Mouse (Mus musculus) kidney, embryonic 14.5 days (tissue): ENCODE data around the gene Cux1. TPM values are rescaled to one million over a fixed set of nuclear protein-coding genes. Genes with fewer than 3 reads are reported as not detected.

ENCODE experiments used
- ATAC-seq: fragments of 200-750 bp; cut with Nextera tagmentation; 2 replicates; pipeline ENCODE4 v1.8.0; 2017; ENCODE audit warnings: moderate number of reproducible peaks, mild to moderate bottlenecking, moderate TSS enrichment, moderate library complexity; ENCODE audit not compliant: low FRiP score, low TSS enrichment
- H3K27ac ChIP-seq: fragments of 300-500 bp; sonication (generic); 2 replicates; pipeline ENCODE4 v1.5.1; 2014; ENCODE audit warnings: low read depth, mild to moderate bottlenecking, low read length, moderate library complexity, mixed read lengths
- H3K27me3 ChIP-seq: fragments of 300-500 bp; sonication (generic); 2 replicates; pipeline ENCODE4 v1.6.1; 2014; ENCODE audit warnings: mild to moderate bottlenecking, low read length; ENCODE audit not compliant: control insufficient read depth, insufficient read depth
- H3K36me3 ChIP-seq: fragments of 300-500 bp; sonication (generic); 2 replicates; pipeline ENCODE4 v1.6.1; 2014; ENCODE audit warnings: low read length, mixed read lengths; ENCODE audit not compliant: control insufficient read depth, insufficient read depth
- H3K4me1 ChIP-seq: fragments of 300-500 bp; sonication (generic); 2 replicates; pipeline ENCODE4 v1.6.1; 2014; ENCODE audit warnings: low read length, mixed read lengths; ENCODE audit not compliant: control insufficient read depth, insufficient read depth
- H3K4me2 ChIP-seq: fragments of 300-500 bp; sonication (generic); replicated peaks from 2 replicates; pipeline ENCODE4 v1.6.1; 2014; ENCODE audit warnings: low read depth, mild to moderate bottlenecking, low read length
- H3K4me3 ChIP-seq: fragments of 300-500 bp; sonication (generic); 2 replicates; pipeline ENCODE4 v1.5.1; 2014; ENCODE audit warnings: mild to moderate bottlenecking, low read length
- H3K9ac ChIP-seq: fragments of 300-500 bp; sonication (generic); 2 replicates; pipeline ENCODE4 v1.6.1; 2014; ENCODE audit warnings: low read depth, mild to moderate bottlenecking, low read length, moderate library complexity
- H3K9me3 ChIP-seq: fragments of 300-500 bp; sonication (generic); 2 replicates; pipeline ENCODE4 v1.6.1; 2016; ENCODE audit warnings: low read length; ENCODE audit not compliant: control insufficient read depth
- WGBS: fragments of 180-500 bp; shearing (Covaris S2); extraction: QIAGEN DNeasy Blood & Tissue Kit; methylation state at CpG from one replicate; pipeline ENCODE4 v1.1.7; 2014; 5-methylcytosine and 5-hydroxymethylcytosine counted together
- polyA plus RNA-seq: library from polyadenylated mRNA; unstranded; fragments of >200 nt; fragmentation: Nextera tagmentation; extraction: Ambion mirVana; gene quantifications from 2 replicates; pipeline ENCODE4 v1.2.1, GENCODE M21; 2014

Gene Cux1
- polyA plus RNA-seq, 1 experiment from 2014 or later, result 105 TPM

- peaks cover 46% of the 10 kb centered on the region for H3K4me1 ChIP-seq
- H3K4me3 ChIP-seq, result no peak overlapping the region
- 61% methylated on average over 6 of the region's 6 CpGs for WGBS
Observed at GRCm38 (mm10) chr5:136551571-136551970, 15.7 kb downstream of the Cux1 start.

GRCm38 (mm10) chr5:136550726-136551125 lies 16.6 kb downstream of the Cux1 start:
- WGBS, result 17% methylated on average over 2 of the region's 2 CpGs
- H3K4me3 ChIP-seq, result no peak overlapping the region
- no peaks in the 10 kb centered on the region for H3K9me3 ChIP-seq
- H3K9ac ChIP-seq, result no peak overlapping the region
- H3K27me3 ChIP-seq, result no peaks in the 10 kb centered on the region
- H3K27ac ChIP-seq, result peak overlapping the region; percentile 42; the same call in 1 of the 2 replicates
- peak; percentile 25; the same call in 1 of the 2 replicates for ATAC-seq
- no peaks in the 10 kb centered on the region for H3K36me3 ChIP-seq
- H3K4me1 ChIP-seq, result peaks cover 43% of the 10 kb centered on the region
- no peak overlapping the region for H3K4me2 ChIP-seq

More at GRCm38 (mm10) chr5:136551571-136551970, 15.7 kb downstream of the Cux1 start:
- no peak overlapping the region; the same call in 1 of the 2 replicates for H3K9ac ChIP-seq
- H3K27ac ChIP-seq, result no peak overlapping the region
- no peak overlapping the region for H3K4me2 ChIP-seq
- H3K36me3 ChIP-seq, result no peaks in the 10 kb centered on the region
- no peak for ATAC-seq
- H3K27me3 ChIP-seq, result no peaks in the 10 kb centered on the region
- no peaks in the 10 kb centered on the region for H3K9me3 ChIP-seq

GRCm38 (mm10) chr5:136548776-136549175 lies 18.5 kb downstream of the Cux1 start:
- H3K4me3 ChIP-seq, result no peak overlapping the region
- no peaks in the 10 kb centered on the region for H3K9me3 ChIP-seq
- H3K27ac ChIP-seq, result no peak overlapping the region
- no peak for ATAC-seq
- peaks cover 33% of the 10 kb centered on the region for H3K4me1 ChIP-seq
- H3K9ac ChIP-seq, result no peak overlapping the region
- H3K27me3 ChIP-seq, result no peaks in the 10 kb centered on the region
- H3K4me2 ChIP-seq, result no peak overlapping the region
- H3K36me3 ChIP-seq, result no peaks in the 10 kb centered on the region
- WGBS, result 86% methylated on average over 2 of the region's 2 CpGs

GRCm38 (mm10) chr5:136545061-136545460 lies 22.2 kb downstream of the Cux1 start:
- Histone ChIP-seq H3K9ac (no peak overlapping the region), H3K4me2 (no peak overlapping the region), H3K4me1 (peaks cover 15% of the 10 kb centered on the region), H3K27me3 (no peaks in the 10 kb centered on the region), H3K36me3 (no peaks in the 10 kb centered on the region), H3K27ac (no peak overlapping the region), H3K4me3 (no peak overlapping the region), H3K9me3 (no peaks in the 10 kb centered on the region)
- no peak for ATAC-seq
- WGBS, result 91% methylated on average over 4 of the region's 4 CpGs

- Histone ChIP-seq H3K9ac (no peak overlapping the region), H3K4me3 (no peak overlapping the region), H3K4me2 (no peak overlapping the region), H3K27ac (no peak overlapping the region), H3K27me3 (no peaks in the 10 kb centered on the region), H3K9me3 (no peaks in the 10 kb centered on the region), H3K4me1 (peaks cover 12% of the 10 kb centered on the region), H3K36me3 (no peaks in the 10 kb centered on the region)
- no peak for ATAC-seq
Observed at GRCm38 (mm10) chr5:136543171-136543570, 24.1 kb downstream of the Cux1 start.

GRCm38 (mm10) chr5:136540952-136541351 lies 26.3 kb downstream of the Cux1 start:
- Histone ChIP-seq H3K4me3 (no peak overlapping the region), H3K9me3 (no peaks in the 10 kb centered on the region), H3K4me2 (no peak overlapping the region), H3K27ac (no peak overlapping the region), H3K27me3 (no peaks in the 10 kb centered on the region), H3K36me3 (no peaks in the 10 kb centered on the region), H3K4me1 (peaks cover 18% of the 10 kb centered on the region), H3K9ac (no peak overlapping the region)
- ATAC-seq, result no peak

GRCm38 (mm10) chr5:136540055-136540838 lies 27.0 kb downstream of the Cux1 start:
- peaks cover 17% of the 10 kb centered on the region for H3K4me1 ChIP-seq
- no peaks in the 10 kb centered on the region for H3K36me3 ChIP-seq
- no peak for ATAC-seq
- H3K27me3 ChIP-seq, result no peaks in the 10 kb centered on the region
- H3K9me3 ChIP-seq, result no peaks in the 10 kb centered on the region
- no peak overlapping the region for H3K4me2 ChIP-seq
- H3K9ac ChIP-seq, result no peak overlapping the region
- no peak overlapping the region for H3K27ac ChIP-seq
- 82% methylated on average over 5 of the region's 5 CpGs for WGBS
- no peak overlapping the region for H3K4me3 ChIP-seq

- Histone ChIP-seq H3K9me3 (no peaks in the 10 kb centered on the region), H3K4me3 (no peak overlapping the region), H3K27me3 (no peaks in the 10 kb centered on the region), H3K4me2 (no peak overlapping the region), H3K27ac (no peak overlapping the region), H3K36me3 (no peaks in the 10 kb centered on the region), H3K4me1 (peaks cover 34% of the 10 kb centered on the region), H3K9ac (no peak overlapping the region)
- no peak for ATAC-seq
- WGBS, result 77% methylated on average over 4 of the region's 4 CpGs
Observed at GRCm38 (mm10) chr5:136536753-136537152, 30.5 kb downstream of the Cux1 start.

GRCm38 (mm10) chr5:136535976-136536725 lies 31.1 kb downstream of the Cux1 start:
- Histone ChIP-seq H3K9ac (no peak overlapping the region), H3K4me2 (no peak overlapping the region), H3K4me1 (peaks cover 34% of the 10 kb centered on the region), H3K9me3 (no peaks in the 10 kb centered on the region), H3K4me3 (no peak overlapping the region), H3K27me3 (no peaks in the 10 kb centered on the region), H3K27ac (no peak overlapping the region), H3K36me3 (no peaks in the 10 kb centered on the region)
- ATAC-seq, result no peak
- WGBS, result 63% methylated on average over 5 of the region's 5 CpGs
